Mouse (Mus musculus) adrenal gland, postnatal 36 days (tissue): ENCODE results near the gene Mtif2. TPM values are rescaled to one million over a fixed set of nuclear protein-coding genes. Genes with fewer than 3 reads are reported as not detected.

Source experiments
- DNase-seq, 2 experiments: peaks; one replicate each; pipeline ENCODE4 v3.0.0; 2021; ENCODE audit warnings: mixed read lengths in 1 of 2
- total RNA-seq, 2 experiments: library from RNA; stranded (reverse); gene quantifications; 2 replicates each; pipeline ENCODE4 v1.2.3; 2021

Mtif2 gene
- total RNA-seq, 2 experiments from 2014 or later = 40.2 to 42.0 TPM

DNA sequence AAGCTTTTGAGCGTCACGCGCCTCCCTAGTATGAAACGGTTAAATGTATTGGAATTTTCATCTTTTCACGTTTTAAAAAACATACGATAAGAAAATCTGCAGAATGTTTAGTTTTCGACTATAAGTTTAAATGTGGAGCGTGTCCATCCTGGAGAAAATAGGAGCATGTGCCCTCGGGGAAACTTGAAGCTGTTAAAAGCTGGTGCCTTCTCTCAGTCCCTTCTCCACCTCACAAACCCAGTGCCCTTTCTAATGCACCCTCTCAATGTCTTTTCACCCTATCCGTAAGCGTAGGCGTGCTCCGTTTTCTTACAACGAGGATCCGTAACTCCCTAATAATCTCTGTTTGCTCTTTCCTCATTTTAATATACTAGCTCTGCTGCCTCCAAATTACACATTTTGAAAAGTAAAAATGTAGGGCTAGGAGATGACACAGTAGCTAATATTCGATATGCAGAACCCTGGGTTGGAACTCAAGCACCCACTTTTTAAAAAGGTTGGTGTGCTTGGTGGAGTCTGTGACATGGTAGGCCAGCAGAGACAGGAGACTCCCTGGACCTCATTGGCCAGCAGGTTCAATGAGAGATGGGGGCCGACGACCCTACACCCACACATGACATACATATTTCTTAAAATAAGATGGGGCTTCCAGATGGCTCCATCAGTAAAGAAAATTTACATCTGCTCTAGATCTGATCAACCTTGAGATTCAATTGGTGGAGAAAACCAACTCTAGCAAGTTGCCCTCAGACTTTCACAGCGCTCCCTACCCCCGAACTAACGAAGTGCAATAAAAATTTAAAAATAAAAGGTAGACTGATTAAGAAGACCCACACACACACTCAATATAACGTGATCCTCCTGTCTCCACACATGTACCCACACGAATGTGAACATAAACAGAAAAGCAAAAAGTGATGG is 22.6 kb downstream of the Mtif2 start:
- no peak for DNase-seq

DNA sequence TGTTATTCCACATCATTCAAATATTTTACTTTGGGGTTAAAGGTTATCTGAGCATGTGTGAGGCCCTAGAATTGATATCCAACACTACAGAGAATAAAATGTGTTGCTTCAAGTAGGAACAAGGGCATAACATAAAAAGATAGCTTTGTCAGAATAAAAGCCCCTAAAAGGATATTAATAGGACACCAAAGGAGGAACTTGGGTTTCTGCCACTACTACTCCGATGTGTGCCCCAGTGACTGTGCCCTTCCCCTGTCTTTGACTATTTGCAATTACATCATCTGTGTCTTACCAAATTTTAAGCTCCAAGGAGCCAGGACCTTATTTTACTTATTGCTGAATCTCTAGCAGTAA is 23.2 kb downstream of the Mtif2 start:
- DNase-seq = no peak

DNA sequence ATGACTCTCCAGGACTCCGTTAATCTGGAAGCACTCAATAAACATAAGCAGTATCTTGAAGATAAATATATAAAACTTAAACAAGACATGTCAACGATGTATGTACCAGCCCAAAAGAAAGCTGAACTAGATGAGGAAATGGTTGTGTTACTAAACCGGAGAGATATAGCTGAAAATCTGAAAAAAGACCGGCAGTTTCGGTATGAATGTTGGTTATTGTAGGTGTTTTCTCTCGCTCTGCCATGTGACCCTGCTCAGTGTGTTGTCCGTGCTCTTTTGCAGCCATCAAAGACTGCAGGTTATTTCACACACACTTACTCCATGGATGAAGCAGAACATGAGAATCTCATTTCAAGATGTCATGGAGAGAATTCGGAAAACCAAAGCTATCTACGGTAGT is 34.2 kb downstream of the Mtif2 start:
- no peak for DNase-seq

DNA sequence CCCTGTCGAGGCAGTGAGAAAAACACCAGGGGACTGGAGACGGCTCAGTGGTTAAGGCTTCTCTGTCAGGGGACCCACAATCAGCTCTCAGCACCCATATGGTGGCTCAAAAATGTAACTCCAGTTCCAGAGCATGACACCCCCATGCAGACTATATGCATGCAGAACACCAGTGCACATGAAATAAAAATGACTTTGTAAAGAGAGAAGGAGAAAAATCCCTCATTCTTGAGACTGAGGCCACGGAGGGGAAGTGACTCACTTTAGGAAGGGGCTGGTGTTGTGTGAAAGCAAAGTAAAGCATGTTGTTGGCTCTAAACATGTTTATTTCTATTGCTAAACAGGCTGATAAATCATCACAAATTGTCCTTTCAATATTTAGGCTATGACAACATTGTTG is 34.8 kb downstream of the Mtif2 start:
- no peak for DNase-seq

- no peak for DNase-seq
These were observed 37.2 kb downstream of the Mtif2 start for GRCm38 (mm10) chr11:29563406-29563805.

GRCm38 (mm10) chr11:29571536-29571935 is 45.3 kb downstream of the Mtif2 start:
- DNase-seq = no peak

GRCm38 (mm10) chr11:29572656-29573055 is 46.4 kb downstream of the Mtif2 start:
- no peak for DNase-seq

GRCm38 (mm10) chr11:29579610-29580009 is 53.4 kb downstream of the Mtif2 start:
- peak; percentile 5 to 12 for DNase-seq

Other genes with a start within 250 kb of the Mtif2 start
- gene Ccdc88a, start 152.8 kb upstream of the Mtif2 start, total RNA-seq = 10 to 100 TPM; 13.9 to 19.3 TPM
- 10 to 100 TPM; 22.8 to 27.4 TPM for gene Prorsd1, start 11.4 kb upstream of the Mtif2 start, total RNA-seq
- under 1 TPM; 0.46 to 0.50 TPM for gene Clhc1, start 21.5 kb downstream of the Mtif2 start, total RNA-seq
- gene Rps27a, start 21.7 kb downstream of the Mtif2 start, total RNA-seq = 100 to 1,000 TPM; 847 to 932 TPM
- gene Rtn4, start 166.5 kb downstream of the Mtif2 start, total RNA-seq = 100 to 1,000 TPM; 312 to 517 TPM